Mouse (Mus musculus) kidney, adult 2 months (tissue): ENCODE results near the gene Cutal.

Source experiments
- CTCF ChIP-seq: fragments of 200-500 bp; conservative IDR thresholded peaks from 2 replicates; pipeline ENCODE4 v1.5.1; 2011; ENCODE audit warnings: low read depth, mild to moderate bottlenecking, control low read depth, low read length, moderate library complexity, mixed read lengths; ENCODE audit not compliant: insufficient read depth, insufficient read length
- POLR2A ChIP-seq: fragments of 200-500 bp; IDR thresholded peaks from one replicate; pipeline ENCODE4 v1.6.1; 2011; ENCODE audit warnings: low read depth, low read length, control low read depth

- TF ChIP-seq CTCF (peak; percentile 47), POLR2A (no peak)
These were observed 18.9 kb upstream of the Cutal start for GRCm38 (mm10) chr2:34855265-34855664.
